ENCODE assay signal across 8 mouse cellular contexts in genomic region chr2:158768350-158768749, GRCm38 (mm10). TPM values are rescaled to one million over a fixed set of nuclear protein-coding genes. Genes with fewer than 3 reads are reported as not detected.
DNase-seq lines count a peak whose midpoint lies in the region; ATAC-seq and TF ChIP-seq lines count a peak whose summit lies in the region.

No protein-coding gene starts in this region.

- H3K9ac ChIP-seq in heart, adult 2 months (ENCODE audit: low read depth, low read length), result peak overlapping the region; percentile 19
- peak overlapping the region; percentile 81 for H3K9ac ChIP-seq in CH12.LX (ENCODE audit: insufficient read depth, low read depth)
- H3K9ac ChIP-seq in hindbrain, embryonic 15.5 days, result peak overlapping the region; percentile 36
- peak overlapping the region; percentile 62 for H3K9ac ChIP-seq in stomach, embryonic 15.5 days

- peak overlapping the region; percentile 87; the same call in 1 of the 2 replicates for H3K4me2 ChIP-seq in CH12.LX (ENCODE audit: insufficient read depth, low read depth, poor library complexity, severe bottlenecking)
- H3K4me2 ChIP-seq in hindbrain, embryonic 15.5 days, result peak overlapping the region; percentile 98
- H3K4me2 ChIP-seq in stomach, embryonic 15.5 days, result peak overlapping the region; percentile 97

- WGBS in heart, adult 2 months, result under 1% methylated on average over 37 of the region's 37 CpGs
- WGBS in hindbrain, embryonic 15.5 days, result 0% methylated on average over 36 of the region's 37 CpGs
- WGBS in stomach, embryonic 15.5 days, result under 1% methylated on average over 37 of the region's 37 CpGs

- in situ Hi-C loops in CH12.LX (cut with MboI; ENCODE audit: low pct_ligation_motif_present, low pct_unique_long_range_greater_than_20kb, low sequenced_read_pairs), result loop anchor here (5.0 kb wide), 1 partner anchor 94 kb away; no protein-coding TSS in a partner anchor

- dilution Hi-C loops in CH12.LX (cut with MboI; ENCODE audit: extremely low pct_ligation_motif_present, extremely low pct_unique_long_range_greater_than_20kb, low sequenced_read_pairs), result no loop called here

- intact Hi-C loops in heart, adult 2 months (cut with DNase I), result loop anchor here (1.0 kb wide), 1 partner anchor 95 kb away; no protein-coding TSS in a partner anchor

- peaks cover 1% of the 10 kb centered on the region; the same call in 1 of the 2 replicates for H3K4me1 ChIP-seq in heart, adult 2 months (ENCODE audit: control insufficient read depth, insufficient read depth, low read length)
- peaks cover 20 to 51% of the 10 kb centered on the region in 2 experiments for H3K4me1 ChIP-seq in CH12.LX (ENCODE audit: control insufficient read depth in 1 of 2, insufficient read depth in 2 of 2)
- peaks cover 40% of the 10 kb centered on the region for H3K4me1 ChIP-seq in hindbrain, embryonic 15.5 days (replicated peaks)
- H3K4me1 ChIP-seq in stomach, embryonic 15.5 days, result peaks cover 36% of the 10 kb centered on the region

- H3K27ac ChIP-seq in heart, adult 2 months, result no peak overlapping the region; the same call in 1 of the 2 replicates
- H3K27ac ChIP-seq in CH12.LX (ENCODE audit: insufficient read depth, low read depth), result peak overlapping the region; percentile 44; the same call in 1 of the 2 replicates
- no peak overlapping the region for H3K27ac ChIP-seq in hindbrain, embryonic 15.5 days (replicated peaks)
- H3K27ac ChIP-seq in stomach, embryonic 15.5 days, result peak overlapping the region; percentile 75

- no peaks in the 10 kb centered on the region for H3K27me3 ChIP-seq in heart, adult 2 months (ENCODE audit: control insufficient read depth, insufficient read depth, low read length)
- H3K27me3 ChIP-seq in CH12.LX (replicated peaks), result no peaks in the 10 kb centered on the region
- H3K27me3 ChIP-seq in hindbrain, embryonic 15.5 days, result no peaks in the 10 kb centered on the region
- no peaks in the 10 kb centered on the region for H3K27me3 ChIP-seq in stomach, embryonic 15.5 days (replicated peaks)

- peaks cover 4% of the 10 kb centered on the region for H3K9me3 ChIP-seq in CH12.LX (replicated peaks; ENCODE audit: low read length)
- no peaks in the 10 kb centered on the region for H3K9me3 ChIP-seq in hindbrain, embryonic 15.5 days
- H3K9me3 ChIP-seq in stomach, embryonic 15.5 days, result no peaks in the 10 kb centered on the region

- H3K4me3 ChIP-seq in heart, adult 2 months, result peak overlapping the region; percentile 69
- H3K4me3 ChIP-seq in CH12.LX (replicated peaks in 1 of 3; ENCODE audit: low read depth in 2 of 3, low read length in 2 of 3, poor library complexity in 1 of 3), result peak overlapping the region; percentile 87 to 96 (median 91)
- H3K4me3 ChIP-seq in hindbrain, embryonic 15.5 days, result peak overlapping the region; percentile 52
- H3K4me3 ChIP-seq in stomach, embryonic 15.5 days (replicated peaks), result peak overlapping the region; percentile 76

- no peak for ATAC-seq in hindbrain, embryonic 15.5 days (ENCODE audit: low FRiP score, low read depth)
- peak; percentile 7; the same call in 1 of the 2 replicates for ATAC-seq in stomach, embryonic 15.5 days (ENCODE audit: insufficient read depth, low FRiP score, low read depth)

- no peaks in the 10 kb centered on the region for H3K79me2 ChIP-seq in heart, adult 2 months (replicated peaks; ENCODE audit: control insufficient read depth, insufficient read depth, low read length)
- peaks cover 27% of the 10 kb centered on the region for H3K79me2 ChIP-seq in CH12.LX (replicated peaks; ENCODE audit: control insufficient read depth, extremely low read depth, insufficient read depth, poor library complexity, severe bottlenecking)

- H3K36me3 ChIP-seq in heart, adult 2 months (ENCODE audit: control insufficient read depth, insufficient read depth, low read length), result no peaks in the 10 kb centered on the region
- H3K36me3 ChIP-seq in CH12.LX (replicated peaks in 1 of 2; ENCODE audit: control insufficient read depth in 1 of 2, insufficient read depth in 1 of 2, low read length in 1 of 2), result peaks cover 15 to 41% of the 10 kb centered on the region in 2 experiments
- no peaks in the 10 kb centered on the region for H3K36me3 ChIP-seq in hindbrain, embryonic 15.5 days
- H3K36me3 ChIP-seq in stomach, embryonic 15.5 days, result no peaks in the 10 kb centered on the region

- no peak for TF ChIP-seq POLR2A in heart, adult 2 months (IDR thresholded peaks at IDR 0.05; ENCODE audit: insufficient read depth, low read depth, low read length)
- no peak for TF ChIP-seq POLR2A in CH12.LX (IDR thresholded peaks at IDR 0.05; ENCODE audit: low read depth, low read length)

- no peak for TF ChIP-seq RAD21 in CH12.LX (IDR thresholded peaks at IDR 0.05; ENCODE audit: low read depth, low read length)

- TF ChIP-seq EP300 in heart, adult 2 months (IDR thresholded peaks at IDR 0.05; ENCODE audit: insufficient read depth, low read depth, low read length), result no peak
- no peak for TF ChIP-seq EP300 in CH12.LX (IDR thresholded peaks at IDR 0.05; ENCODE audit: low read length)

- TF ChIP-seq CTCF in heart, adult 2 months (IDR thresholded peaks at IDR 0.05), result no peak
- TF ChIP-seq CTCF in CH12.LX (conservative IDR thresholded peaks at IDR 0.05 in 1 of 2, IDR thresholded peaks at IDR 0.05 in 1 of 2; ENCODE audit: low read depth in 2 of 2, low read length in 2 of 2), result no peak

- DNase-seq in heart, adult 2 months, result peak in 1 of 2 experiments; percentile 35
- no peak for DNase-seq in heart, adult 9 months (ENCODE audit: low spot score in 2 of 2)
- peak; percentile 58 for DNase-seq in CH12.LX (ENCODE audit: extremely low read depth)
- peak; percentile 22 for DNase-seq in embryo, embryonic 11.5 days (ENCODE audit: low read depth, low spot score)
- peak; percentile 43 to 48 for DNase-seq in lung, postnatal 4 days
- no peak for DNase-seq in urinary bladder, postnatal 25 days (ENCODE audit: low spot score)

TF ChIP-seq in CH12.LX, 34 proteins besides CTCF, POLR2A, EP300 and RAD21:
- no peak for TF ChIP-seq RCOR1 (conservative IDR thresholded peaks at IDR 0.05; ENCODE audit: low read depth, low read length)
- TF ChIP-seq ETS1 (conservative IDR thresholded peaks at IDR 0.05; ENCODE audit: low read depth, low read length), result no peak
- TF ChIP-seq MAX (IDR thresholded peaks at IDR 0.05; ENCODE audit: low read length), result no peak
- no peak for TF ChIP-seq POLR2AphosphoS2 (IDR thresholded peaks at IDR 0.05; ENCODE audit: low read depth, low read length)
- no peak; the same call in 1 of the 2 replicates for TF ChIP-seq ELF1 (IDR thresholded peaks at IDR 0.05; ENCODE audit: low read depth, low read length)
- peak; percentile 78 for TF ChIP-seq MXI1 (IDR thresholded peaks at IDR 0.05; ENCODE audit: low read depth, low read length)
- TF ChIP-seq MYC (IDR thresholded peaks at IDR 0.05; ENCODE audit: low read depth, low read length), result no peak
- TF ChIP-seq NRF1 (IDR thresholded peaks at IDR 0.05; ENCODE audit: low read depth, low read length), result peak; percentile 49; the same call in 1 of the 2 replicates
- 0 out of 2 replicates have a peak, but pooled peaks have one; percentile 67 for TF ChIP-seq UBTF (IDR thresholded peaks at IDR 0.05; ENCODE audit: low read depth, low read length)
- TF ChIP-seq IRF4 (IDR thresholded peaks at IDR 0.05; ENCODE audit: low read depth, low read length), result no peak
- TF ChIP-seq MAFK (IDR thresholded peaks at IDR 0.05; ENCODE audit: insufficient replicate concordance, low read length), result no peak

RNA-seq across cellular contexts. Expression of gene Fam83d, which starts 0.5 kb away (rescaled TPM):
- under 1 TPM; 0.59 to 0.78 TPM for total RNA-seq in heart, adult 2 months (2021)
- polyA plus RNA-seq in heart, adult 2 months (2012; rRNA removed), result 0.27 and 0.53 TPM in 2 replicates
- total RNA-seq in CH12.LX (2012; rRNA removed) (12.2 and 14.1 TPM in 2 replicates), CH12.LX (2014; rRNA removed) (16.1 and 19.8 TPM in 2 replicates)
- 12.4 and 15.5 TPM in 2 replicates for polyA plus RNA-seq in CH12.LX (2012; ENCODE audit: insufficient read length, low read depth)
- 8.9 and 10.5 TPM in 2 replicates for polyA plus RNA-seq in hindbrain, embryonic 15.5 days (2015; fragmentation: Nextera tagmentation; extraction: Ambion mirVana)
- polyA plus RNA-seq in stomach, embryonic 15.5 days (2015; fragmentation: Nextera tagmentation; extraction: Ambion mirVana), result 45.2 and 47.0 TPM in 2 replicates

RNA-seq across cellular contexts. Expression of gene Dhx35, which starts 26.3 kb away (rescaled TPM):
- total RNA-seq in heart, adult 2 months (2021), result 10 to 100 TPM; 15.2 to 17.5 TPM
- 21.6 and 21.9 TPM in 2 replicates for polyA plus RNA-seq in heart, adult 2 months (2012; rRNA removed)
- total RNA-seq in CH12.LX (2012; rRNA removed) (23.7 and 25.3 TPM in 2 replicates), CH12.LX (2014; rRNA removed) (19.7 and 20.2 TPM in 2 replicates)
- polyA plus RNA-seq in CH12.LX (2012; ENCODE audit: insufficient read length, low read depth), result 16.7 and 20.2 TPM in 2 replicates
- polyA plus RNA-seq in hindbrain, embryonic 15.5 days (2015; fragmentation: Nextera tagmentation; extraction: Ambion mirVana), result 12.2 TPM in 2 replicates
- 11.7 and 12.0 TPM in 2 replicates for polyA plus RNA-seq in stomach, embryonic 15.5 days (2015; fragmentation: Nextera tagmentation; extraction: Ambion mirVana)

Comparison
In these comparisons a context has a peak if more than half of its experiments do, and no peak if none do; other contexts are left out.
1. DNase-seq: peak in CH12.LX (single experiment), embryo, embryonic 11.5 days (single experiment) and lung, postnatal 4 days (2 of 2); none in heart, adult 9 months (0 of 2) and urinary bladder, postnatal 25 days (single experiment).
2. H3K27ac ChIP-seq: peak in CH12.LX (single experiment) and stomach, embryonic 15.5 days (single experiment); none in heart, adult 2 months (single experiment) and hindbrain, embryonic 15.5 days (single experiment).
3. H3K9ac ChIP-seq: peak in every context shown above with its lines; median percentile 81 in CH12.LX; 62 in stomach, embryonic 15.5 days; 36 in hindbrain, embryonic 15.5 days; 19 in heart, adult 2 months.
4. Peak in every context shown above with its lines, with median percentiles within 50 percentile points of each other: H3K4me3 ChIP-seq and H3K4me2 ChIP-seq.